Mouse (Mus musculus): Measurements from ENCODE around the gene Adcy9. TPM values are rescaled to one million over a fixed set of nuclear protein-coding genes. Genes with fewer than 3 reads are reported as not detected.

Gene Adcy9
- polyA plus RNA-seq (2014; fragmentation: Nextera tagmentation; extraction: Ambion mirVana) = 6.3 and 7.2 TPM in 2 replicates

DNA sequence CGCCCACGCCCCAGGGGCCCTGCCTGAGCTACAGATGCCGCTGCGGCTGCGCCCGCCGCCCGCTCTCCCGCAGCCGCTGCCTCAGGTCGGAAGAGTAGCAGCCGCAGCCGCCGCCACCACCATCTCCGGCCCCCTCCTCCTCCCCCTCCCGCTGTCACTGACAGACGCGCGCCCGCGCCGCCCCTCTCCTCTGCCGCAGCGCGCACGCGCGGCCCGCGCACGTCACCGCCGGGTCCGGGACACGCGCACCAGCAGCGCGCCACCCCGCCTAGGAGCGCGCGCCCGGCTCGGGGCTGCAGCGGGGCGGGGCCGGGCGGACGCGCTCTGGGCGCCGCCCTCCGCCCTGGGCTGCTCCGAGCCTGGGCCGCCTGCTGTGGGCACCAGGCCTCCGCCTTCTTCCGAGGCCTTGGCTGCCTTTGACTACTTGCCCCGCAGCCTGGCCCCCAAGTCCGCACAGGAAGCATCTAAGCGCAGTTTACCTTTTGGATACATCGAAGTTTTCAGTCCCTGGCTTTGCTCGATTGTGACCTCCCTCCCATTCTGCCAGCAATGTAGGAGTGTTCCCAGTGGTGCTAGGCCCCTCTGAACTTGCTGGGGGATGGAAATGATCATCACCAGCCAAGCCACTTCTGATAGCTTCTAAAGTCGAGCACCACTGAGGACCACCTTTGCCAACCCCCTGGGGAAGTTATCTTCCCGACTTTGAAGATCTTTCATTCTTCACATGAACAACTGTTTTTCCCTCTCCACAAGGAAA lies at the start of gene Adcy9:
Adcy9 (minus strand) TSS at position 201 of the 757 bp plus-strand sequence.
- Histone ChIP-seq H3K27me3 (ENCODE audit: control insufficient read depth, insufficient read depth, low read length) (peaks cover 6% of the 10 kb centered on the region; the same call in 1 of the 2 replicates), H3K9ac (peak within 1 kb of the TSS; percentile 85), H3K36me3 (replicated peaks; ENCODE audit: control insufficient read depth, insufficient read depth) (no peaks in the 10 kb centered on the region; the same call in 1 of the 2 replicates), H3K4me3 (replicated peaks; ENCODE audit: low read length) (peak within 1 kb of the TSS; percentile 85), H3K27ac (peak within 1 kb of the TSS; percentile 79), H3K9me3 (ENCODE audit: control insufficient read depth, low read length) (no peaks in the 10 kb centered on the region), H3K4me1 (replicated peaks; ENCODE audit: control insufficient read depth, insufficient read depth, low read length) (peaks cover 39% of the 10 kb centered on the region), H3K4me2 (replicated peaks) (peak within 1 kb of the TSS; percentile 97)
- ATAC-seq (ENCODE audit: low FRiP score) (peak; percentile 87), DNase-seq (ENCODE audit: low spot score) (peak; percentile 93)
- WGBS = 2% methylated on average over 39 of the region's 64 CpGs

DNA sequence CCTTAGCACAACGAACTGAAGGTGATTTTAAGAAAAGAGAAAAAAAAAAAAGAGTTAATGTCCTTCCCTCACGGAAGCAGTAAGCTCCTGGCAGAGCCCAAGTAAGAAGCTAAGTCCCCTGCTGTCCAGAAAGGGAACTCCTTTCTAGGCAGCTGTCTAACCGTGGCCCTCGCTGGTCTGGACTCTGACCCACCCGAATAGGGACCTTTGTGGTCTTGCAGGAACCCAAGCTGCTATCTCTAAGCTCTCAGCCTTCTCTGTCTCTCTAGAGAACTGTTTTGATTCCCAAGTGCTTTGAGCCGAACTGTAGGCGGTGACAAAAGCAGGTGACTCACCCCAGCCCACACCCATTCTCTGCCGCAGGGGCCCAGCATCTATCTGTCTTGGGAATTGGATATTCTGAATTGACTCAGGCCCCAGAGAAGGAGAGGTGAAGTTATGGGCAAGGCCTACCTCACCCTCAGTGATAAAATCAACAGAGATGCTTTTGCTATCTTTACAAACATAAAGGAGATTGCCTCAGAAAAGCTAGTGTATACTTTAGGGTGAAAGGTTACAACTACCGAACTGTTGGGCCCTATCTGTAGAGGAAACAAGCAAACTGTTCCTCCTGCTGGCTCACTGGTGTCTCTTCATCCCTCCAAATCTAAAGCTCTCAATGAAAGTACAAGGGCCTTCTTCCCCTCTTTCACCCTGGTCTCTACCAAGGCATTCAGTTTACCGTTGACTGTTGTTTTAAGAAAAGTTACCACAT lies 49.5 kb upstream of the Adcy9 start:
- DNase-seq (ENCODE audit: low spot score) = no peak
- 70% methylated on average over 10 of the region's 10 CpGs for WGBS
- no peak overlapping the region for H3K4me3 ChIP-seq (replicated peaks; ENCODE audit: low read length)
- no peaks in the 10 kb centered on the region for H3K27me3 ChIP-seq (ENCODE audit: control insufficient read depth, insufficient read depth, low read length)
- no peaks in the 10 kb centered on the region for H3K9me3 ChIP-seq (ENCODE audit: control insufficient read depth, low read length)
- H3K27ac ChIP-seq = no peak overlapping the region
- no peak for ATAC-seq (ENCODE audit: low FRiP score)
- no peak overlapping the region for H3K9ac ChIP-seq
- no peak overlapping the region for H3K4me2 ChIP-seq (replicated peaks)
- 0 out of 2 replicates have a peak, but pooled peaks cover 4% of the 10 kb centered on the region for H3K4me1 ChIP-seq (replicated peaks; ENCODE audit: control insufficient read depth, insufficient read depth, low read length)
- H3K36me3 ChIP-seq (replicated peaks; ENCODE audit: control insufficient read depth, insufficient read depth) = no peaks in the 10 kb centered on the region

DNA sequence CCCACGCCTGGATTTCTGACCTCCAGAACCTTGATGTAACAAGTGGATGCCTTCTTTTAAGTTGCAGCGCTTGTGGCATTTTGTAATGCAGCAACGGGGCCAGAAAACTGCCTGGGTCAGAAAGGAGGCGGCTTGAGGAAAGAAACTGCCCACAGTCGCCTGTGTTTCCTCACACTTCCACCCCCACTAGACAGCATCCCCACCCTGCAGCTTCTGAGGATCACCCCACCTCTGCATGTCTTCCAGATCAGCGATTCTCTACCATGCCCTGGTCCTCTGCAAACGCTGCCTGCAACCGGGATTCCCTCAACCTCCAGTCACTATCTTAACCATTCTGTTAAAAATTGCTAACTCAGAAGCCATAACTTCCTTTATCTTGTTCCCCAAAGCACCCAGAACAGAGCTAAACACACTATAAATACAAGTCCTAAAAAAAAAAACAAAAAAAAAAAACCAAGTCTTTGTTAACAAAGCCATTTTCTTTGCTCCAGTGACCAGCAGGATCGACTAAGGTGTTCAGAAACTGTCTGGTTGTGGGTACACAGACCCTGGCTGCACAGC lies 44.3 kb upstream of the Adcy9 start:
- no peak overlapping the region for H3K27ac ChIP-seq
- H3K4me2 ChIP-seq (replicated peaks) = no peak overlapping the region
- no peak overlapping the region for H3K9ac ChIP-seq
- H3K4me3 ChIP-seq (replicated peaks; ENCODE audit: low read length) = no peak overlapping the region
- no peaks in the 10 kb centered on the region for H3K36me3 ChIP-seq (replicated peaks; ENCODE audit: control insufficient read depth, insufficient read depth)
- no peak for ATAC-seq (ENCODE audit: low FRiP score)
- 75% methylated on average over 9 of the region's 9 CpGs for WGBS
- no peaks in the 10 kb centered on the region for H3K4me1 ChIP-seq (replicated peaks; ENCODE audit: control insufficient read depth, insufficient read depth, low read length)
- DNase-seq (ENCODE audit: low spot score) = no peak
- no peaks in the 10 kb centered on the region for H3K27me3 ChIP-seq (ENCODE audit: control insufficient read depth, insufficient read depth, low read length)
- no peaks in the 10 kb centered on the region for H3K9me3 ChIP-seq (ENCODE audit: control insufficient read depth, low read length)

DNA sequence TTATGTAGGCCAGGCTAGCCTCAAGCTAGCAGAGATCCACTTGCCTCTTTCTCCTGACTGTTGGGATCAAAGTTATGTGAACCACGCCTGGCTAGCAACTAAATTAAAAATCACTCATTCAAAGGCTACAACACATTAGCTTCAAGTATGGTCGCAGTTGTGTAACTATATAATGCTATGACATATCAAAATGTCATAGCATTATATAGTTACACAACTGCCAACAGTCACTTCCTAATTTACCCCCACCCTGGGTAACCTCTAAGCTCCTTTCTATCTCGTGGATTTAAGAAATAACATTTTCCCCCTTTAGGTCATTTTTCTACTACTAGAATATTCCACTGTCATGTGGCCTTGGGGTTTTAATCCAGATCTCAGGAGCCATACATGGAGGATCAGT lies 37.6 kb upstream of the Adcy9 start:
- Histone ChIP-seq H3K27me3 (ENCODE audit: control insufficient read depth, insufficient read depth, low read length) (no peaks in the 10 kb centered on the region), H3K27ac (no peak overlapping the region), H3K9ac (no peak overlapping the region), H3K4me2 (replicated peaks) (no peak overlapping the region), H3K36me3 (replicated peaks; ENCODE audit: control insufficient read depth, insufficient read depth) (no peaks in the 10 kb centered on the region), H3K4me3 (replicated peaks; ENCODE audit: low read length) (no peak overlapping the region), H3K9me3 (ENCODE audit: control insufficient read depth, low read length) (no peaks in the 10 kb centered on the region), H3K4me1 (replicated peaks; ENCODE audit: control insufficient read depth, insufficient read depth, low read length) (no peaks in the 10 kb centered on the region)
- ATAC-seq (ENCODE audit: low FRiP score) (no peak), DNase-seq (ENCODE audit: low spot score) (no peak)
- WGBS = 84% methylated on average over 3 of the region's 3 CpGs

DNA sequence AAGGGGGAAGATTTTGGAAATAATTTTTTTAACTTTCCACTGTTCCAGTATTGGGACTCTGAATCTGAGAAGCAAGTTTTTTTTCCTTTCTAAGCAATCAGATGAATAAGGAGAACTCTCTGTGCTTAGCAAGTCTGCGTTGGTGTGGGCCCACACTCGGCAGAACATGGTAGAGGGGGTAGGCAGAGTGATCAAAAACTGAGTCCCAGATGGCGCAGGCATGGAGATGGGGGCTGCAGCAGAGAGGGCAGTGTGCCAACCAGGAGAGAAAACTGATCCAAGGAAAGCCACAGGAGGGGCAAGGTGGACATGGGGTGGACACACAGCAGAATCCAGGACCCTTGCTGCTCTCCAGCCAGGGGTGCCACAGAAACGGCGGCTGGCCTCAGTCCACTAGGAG lies 36.1 kb upstream of the Adcy9 start:
- Histone ChIP-seq H3K27ac (no peak overlapping the region), H3K27me3 (ENCODE audit: control insufficient read depth, insufficient read depth, low read length) (no peaks in the 10 kb centered on the region), H3K4me3 (replicated peaks; ENCODE audit: low read length) (no peak overlapping the region), H3K4me1 (replicated peaks; ENCODE audit: control insufficient read depth, insufficient read depth, low read length) (no peaks in the 10 kb centered on the region), H3K36me3 (replicated peaks; ENCODE audit: control insufficient read depth, insufficient read depth) (no peaks in the 10 kb centered on the region), H3K9me3 (ENCODE audit: control insufficient read depth, low read length) (no peaks in the 10 kb centered on the region), H3K9ac (no peak overlapping the region), H3K4me2 (replicated peaks) (no peak overlapping the region)
- WGBS = 86% methylated on average over 5 of the region's 5 CpGs
- DNase-seq (ENCODE audit: low spot score) (no peak), ATAC-seq (ENCODE audit: low FRiP score) (no peak)

DNA sequence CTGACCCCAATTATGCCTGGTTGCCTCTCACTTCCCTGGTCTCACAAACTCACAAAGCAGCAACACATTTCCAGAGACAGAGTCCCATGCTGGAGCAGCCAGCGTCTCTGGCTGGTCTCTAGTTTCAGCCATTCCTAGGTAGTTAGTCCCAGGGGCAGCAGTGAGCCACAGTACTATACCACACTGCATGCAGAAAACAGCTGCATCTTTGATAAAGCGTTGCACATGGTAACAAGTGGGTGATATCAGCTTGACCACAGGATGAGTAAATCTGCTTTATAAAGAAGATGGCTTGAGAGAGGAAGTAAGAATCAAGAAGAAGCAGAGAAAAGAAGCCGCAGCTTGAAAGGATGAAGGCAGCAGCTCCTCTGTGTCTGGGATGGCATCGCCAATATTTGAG lies 35.4 kb upstream of the Adcy9 start:
- ATAC-seq (ENCODE audit: low FRiP score) = no peak
- Histone ChIP-seq H3K4me2 (replicated peaks) (no peak overlapping the region), H3K4me1 (replicated peaks; ENCODE audit: control insufficient read depth, insufficient read depth, low read length) (no peaks in the 10 kb centered on the region), H3K27ac (no peak overlapping the region), H3K36me3 (replicated peaks; ENCODE audit: control insufficient read depth, insufficient read depth) (no peaks in the 10 kb centered on the region), H3K9ac (no peak overlapping the region), H3K4me3 (replicated peaks; ENCODE audit: low read length) (no peak overlapping the region), H3K9me3 (ENCODE audit: control insufficient read depth, low read length) (no peaks in the 10 kb centered on the region), H3K27me3 (ENCODE audit: control insufficient read depth, insufficient read depth, low read length) (no peaks in the 10 kb centered on the region)
- WGBS = 89% methylated on average over 4 of the region's 4 CpGs
- DNase-seq (ENCODE audit: low spot score) = no peak

DNA sequence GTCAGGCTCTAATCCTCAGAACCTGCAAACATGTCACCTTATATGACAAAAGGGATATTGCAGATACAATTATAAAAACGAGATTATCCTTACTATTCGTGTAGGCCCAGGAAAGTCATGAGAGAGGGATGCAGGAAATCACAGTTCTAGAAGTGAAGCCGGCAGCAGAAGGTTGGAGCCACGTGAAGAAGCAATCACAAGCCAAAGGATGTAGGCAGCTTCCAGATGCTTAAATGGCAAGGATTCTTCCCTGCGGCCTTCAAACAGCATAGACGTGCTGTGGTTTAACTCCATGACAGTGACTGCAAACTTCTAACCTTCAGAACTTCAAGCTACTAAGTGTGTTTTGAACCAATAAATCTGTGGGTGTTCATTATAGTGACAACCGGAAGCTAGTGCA lies 34.3 kb upstream of the Adcy9 start:
- no peak overlapping the region for H3K4me2 ChIP-seq (replicated peaks)
- no peaks in the 10 kb centered on the region for H3K9me3 ChIP-seq (ENCODE audit: control insufficient read depth, low read length)
- WGBS = 86% methylated on average over 7 of the region's 7 CpGs

DNA sequence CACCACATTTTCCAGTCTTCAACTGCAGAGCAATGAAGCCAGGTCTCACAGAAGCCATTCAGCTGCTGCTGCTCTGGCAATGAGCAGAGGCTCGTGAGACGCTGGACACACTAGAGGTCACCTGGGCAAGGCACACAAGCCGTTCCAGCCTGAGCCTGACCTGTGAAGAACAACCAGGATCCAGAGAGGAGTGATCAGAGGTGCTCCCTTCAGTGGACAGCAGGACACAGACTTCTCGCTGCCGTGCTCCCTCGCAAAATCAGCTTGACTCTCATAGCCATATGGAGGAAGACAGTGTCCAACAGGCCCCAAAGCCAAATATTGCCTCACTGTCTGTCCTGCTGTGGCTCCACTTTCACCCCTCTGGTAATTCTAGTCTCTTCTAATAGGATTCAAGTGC lies 29.1 kb upstream of the Adcy9 start:
- ATAC-seq (ENCODE audit: low FRiP score) = no peak
- Histone ChIP-seq H3K27me3 (ENCODE audit: control insufficient read depth, insufficient read depth, low read length) (no peaks in the 10 kb centered on the region), H3K9me3 (ENCODE audit: control insufficient read depth, low read length) (no peaks in the 10 kb centered on the region), H3K4me2 (replicated peaks) (no peak overlapping the region), H3K9ac (no peak overlapping the region), H3K36me3 (replicated peaks; ENCODE audit: control insufficient read depth, insufficient read depth) (no peaks in the 10 kb centered on the region), H3K27ac (no peak overlapping the region), H3K4me1 (replicated peaks; ENCODE audit: control insufficient read depth, insufficient read depth, low read length) (no peaks in the 10 kb centered on the region), H3K4me3 (replicated peaks; ENCODE audit: low read length) (no peak overlapping the region)
- 94% methylated on average over 6 of the region's 6 CpGs for WGBS
- DNase-seq (ENCODE audit: low spot score) = no peak

More for the DNA sequence above, 34.3 kb upstream of the Adcy9 start:
- H3K27ac ChIP-seq = no peak overlapping the region
- no peaks in the 10 kb centered on the region for H3K36me3 ChIP-seq (replicated peaks; ENCODE audit: control insufficient read depth, insufficient read depth)
- H3K4me1 ChIP-seq (replicated peaks; ENCODE audit: control insufficient read depth, insufficient read depth, low read length) = no peaks in the 10 kb centered on the region
- H3K4me3 ChIP-seq (replicated peaks; ENCODE audit: low read length) = no peak overlapping the region
- no peak for DNase-seq (ENCODE audit: low spot score)
- no peaks in the 10 kb centered on the region for H3K27me3 ChIP-seq (ENCODE audit: control insufficient read depth, insufficient read depth, low read length)
- no peak for ATAC-seq (ENCODE audit: low FRiP score)
- no peak overlapping the region for H3K9ac ChIP-seq

DNA sequence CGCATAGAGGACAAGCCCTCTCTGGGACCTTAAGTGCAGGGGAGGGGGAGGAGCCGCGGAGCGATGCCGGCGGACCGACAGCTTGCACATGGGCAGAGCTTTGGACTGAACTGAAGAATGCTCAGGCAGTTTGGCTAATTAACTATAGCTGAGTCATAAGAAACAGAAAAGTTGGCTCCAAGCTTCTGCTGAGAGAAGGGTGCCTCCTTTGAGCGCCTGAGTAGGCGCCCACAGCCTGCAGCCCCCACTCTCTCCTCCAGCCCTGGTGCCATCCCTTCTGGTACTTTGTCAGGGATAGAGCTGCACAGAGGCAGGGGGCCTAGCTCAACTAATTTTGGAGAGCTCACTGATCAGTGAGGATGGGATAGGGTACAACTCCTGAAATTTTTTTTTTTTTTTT lies 27.9 kb upstream of the Adcy9 start:
- Histone ChIP-seq H3K27ac (no peak overlapping the region), H3K4me3 (replicated peaks; ENCODE audit: low read length) (no peak overlapping the region), H3K4me2 (replicated peaks) (no peak overlapping the region), H3K27me3 (ENCODE audit: control insufficient read depth, insufficient read depth, low read length) (no peaks in the 10 kb centered on the region), H3K9ac (no peak overlapping the region), H3K9me3 (ENCODE audit: control insufficient read depth, low read length) (no peaks in the 10 kb centered on the region), H3K36me3 (replicated peaks; ENCODE audit: control insufficient read depth, insufficient read depth) (no peaks in the 10 kb centered on the region), H3K4me1 (replicated peaks; ENCODE audit: control insufficient read depth, insufficient read depth, low read length) (no peaks in the 10 kb centered on the region)
- WGBS = 46% methylated on average over 9 of the region's 9 CpGs
- DNase-seq (ENCODE audit: low spot score) = no peak
- no peak for ATAC-seq (ENCODE audit: low FRiP score)

Data from hindbrain, embryonic 14.5 days (tissue).